Mouse (Mus musculus): ENCODE data around the gene Tpmt. TPM values are rescaled to one million over a fixed set of nuclear protein-coding genes. Genes with fewer than 3 reads are reported as not detected.

Tpmt gene
- polyA plus RNA-seq, 1 experiment: 7.4 TPM

GRCm38 (mm10) chr13:46976532-46976931 lies 68.0 kb downstream of the Tpmt start:
- TF ChIP-seq E2F4 (IDR thresholded peaks at IDR 0.05; ENCODE audit: insufficient read depth) (no peak), MYOG (IDR thresholded peaks at IDR 0.05; ENCODE audit: control insufficient read depth in 1 of 3, insufficient read depth in 1 of 3, insufficient read length in 2 of 3, low read depth in 2 of 3) (no peak)
- H3K27me3 ChIP-seq (ENCODE audit: control insufficient read depth, insufficient read depth, insufficient read length): no peaks in the 10 kb centered on the region

GRCm38 (mm10) chr13:46975930-46976329 lies 68.6 kb downstream of the Tpmt start:
- Histone ChIP-seq H3K79me2 (ENCODE audit: control insufficient read depth, insufficient read depth) (no peaks in the 10 kb centered on the region), H3K4me2 (ENCODE audit: low read depth) (no peak overlapping the region), H3K4me3 (no peak overlapping the region), H3K27me3 (ENCODE audit: control insufficient read depth, insufficient read depth, insufficient read length) (no peaks in the 10 kb centered on the region), H3K36me3 (ENCODE audit: control insufficient read depth, insufficient read depth) (no peaks in the 10 kb centered on the region), H3ac (ENCODE audit: control insufficient read depth, insufficient read length) (no peak overlapping the region)
- TF ChIP-seq POLR2A (IDR thresholded peaks at IDR 0.05; ENCODE audit: insufficient read length, low read depth) (no peak), USF1 (IDR thresholded peaks at IDR 0.05; ENCODE audit: low read depth) (no peak), SRF (IDR thresholded peaks at IDR 0.05; ENCODE audit: control insufficient read depth, insufficient read length, low read depth) (no peak), E2F4 (IDR thresholded peaks at IDR 0.05; ENCODE audit: insufficient read depth) (no peak), CEBPB (IDR thresholded peaks at IDR 0.05; ENCODE audit: insufficient read depth, poor library complexity, severe bottlenecking) (no peak), POLR2AphosphoS2 (IDR thresholded peaks at IDR 0.05; ENCODE audit: insufficient read length, low read depth) (no peak), MAX (IDR thresholded peaks at IDR 0.05; ENCODE audit: low read depth) (no peak), REST (IDR thresholded peaks at IDR 0.05; ENCODE audit: insufficient read depth, insufficient read length) (no peak), MYOG (IDR thresholded peaks at IDR 0.05; ENCODE audit: control insufficient read depth in 1 of 3, insufficient read depth in 1 of 3, insufficient read length in 2 of 3, low read depth in 2 of 3) (no peak), TCF3 (IDR thresholded peaks at IDR 0.05; ENCODE audit: insufficient read length, low read depth) (no peak), MYOD1 (IDR thresholded peaks at IDR 0.05; ENCODE audit: control insufficient read depth in 1 of 3, insufficient read length in 2 of 3, low read depth in 2 of 3) (no peak), TCF12 (IDR thresholded peaks at IDR 0.05; ENCODE audit: insufficient read depth, poor library complexity, severe bottlenecking) (no peak)

More at GRCm38 (mm10) chr13:46976532-46976931, 68.0 kb downstream of the Tpmt start:
- Histone ChIP-seq H3K4me3 (no peak overlapping the region), H3K4me2 (ENCODE audit: low read depth) (no peak overlapping the region), H3ac (ENCODE audit: control insufficient read depth, insufficient read length) (no peak overlapping the region), H3K36me3 (ENCODE audit: control insufficient read depth, insufficient read depth) (no peaks in the 10 kb centered on the region), H3K79me2 (ENCODE audit: control insufficient read depth, insufficient read depth) (no peaks in the 10 kb centered on the region)

- Histone ChIP-seq H3K27me3 (ENCODE audit: control insufficient read depth, insufficient read depth, insufficient read length) (no peaks in the 10 kb centered on the region), H3K4me3 (no peak overlapping the region), H3K36me3 (ENCODE audit: control insufficient read depth, insufficient read depth) (no peaks in the 10 kb centered on the region), H3K79me2 (ENCODE audit: control insufficient read depth, insufficient read depth) (no peaks in the 10 kb centered on the region), H3K4me2 (ENCODE audit: low read depth) (no peak overlapping the region), H3ac (ENCODE audit: control insufficient read depth, insufficient read length) (no peak overlapping the region)
- TF ChIP-seq MYOD1 (IDR thresholded peaks at IDR 0.05; ENCODE audit: control insufficient read depth in 1 of 3, insufficient read length in 2 of 3, low read depth in 2 of 3) (no peak), TCF12 (IDR thresholded peaks at IDR 0.05; ENCODE audit: insufficient read depth, poor library complexity, severe bottlenecking) (no peak), E2F4 (IDR thresholded peaks at IDR 0.05; ENCODE audit: insufficient read depth) (no peak), MAX (IDR thresholded peaks at IDR 0.05; ENCODE audit: low read depth) (no peak), POLR2AphosphoS2 (IDR thresholded peaks at IDR 0.05; ENCODE audit: insufficient read length, low read depth) (no peak), CEBPB (IDR thresholded peaks at IDR 0.05; ENCODE audit: insufficient read depth, poor library complexity, severe bottlenecking) (no peak), POLR2A (IDR thresholded peaks at IDR 0.05; ENCODE audit: insufficient read length, low read depth) (no peak), TCF3 (IDR thresholded peaks at IDR 0.05; ENCODE audit: insufficient read length, low read depth) (no peak), SRF (IDR thresholded peaks at IDR 0.05; ENCODE audit: control insufficient read depth, insufficient read length, low read depth) (no peak), REST (IDR thresholded peaks at IDR 0.05; ENCODE audit: insufficient read depth, insufficient read length) (no peak), MYOG (IDR thresholded peaks at IDR 0.05; ENCODE audit: control insufficient read depth in 1 of 3, insufficient read depth in 1 of 3, insufficient read length in 2 of 3, low read depth in 2 of 3) (no peak), USF1 (IDR thresholded peaks at IDR 0.05; ENCODE audit: low read depth) (no peak)
These were observed 69.4 kb downstream of the Tpmt start for GRCm38 (mm10) chr13:46975031-46975551.

Other genes starting within 250 kb of the Tpmt start
- gene Kif13a, start 114.9 kb downstream of the Tpmt start, polyA plus RNA-seq (2012; fragmentation: generic; extraction: Trizol): 15.4 TPM
- gene Nhlrc1, start 29.9 kb downstream of the Tpmt start, polyA plus RNA-seq (2012; fragmentation: generic; extraction: Trizol): 0.14 TPM
- 5.0 TPM for gene Kdm1b, start 1.2 kb downstream of the Tpmt start, polyA plus RNA-seq (2012; fragmentation: generic; extraction: Trizol)
- gene Dek, start 61.5 kb upstream of the Tpmt start, polyA plus RNA-seq (2012; fragmentation: generic; extraction: Trizol): 11.2 TPM
- gene Rnf144b, start 77.9 kb upstream of the Tpmt start, polyA plus RNA-seq (2012; fragmentation: generic; extraction: Trizol): 0.17 TPM

Measured in myocyte (in vitro differentiated cells).